Mouse (Mus musculus) spleen, postnatal 10 days (tissue): ENCODE data around the gene Thyn1.

Source experiments
- DNase-seq, 2 experiments: peaks; one replicate each; pipeline ENCODE4 v3.0.0; 2021 to 2022; ENCODE audit warnings: low spot score in 2 of 2

Gene Thyn1

GRCm38 (mm10) chr9:26999461-27000395, at the start of gene Thyn1, which contains the start of gene Acad8:
TSS of gene Thyn1 (plus strand) at chr9:26999710.
TSS of gene Acad8 (minus strand) at chr9:26999566.
- DNase-seq, result peak; percentile 75 to 94

GRCm38 (mm10) chr9:26977754-26978153, 21.8 kb upstream of the Thyn1 start:
- no peak for DNase-seq

GRCm38 (mm10) chr9:26978776-26979175, 20.7 kb upstream of the Thyn1 start:
- DNase-seq, result no peak

DNA sequence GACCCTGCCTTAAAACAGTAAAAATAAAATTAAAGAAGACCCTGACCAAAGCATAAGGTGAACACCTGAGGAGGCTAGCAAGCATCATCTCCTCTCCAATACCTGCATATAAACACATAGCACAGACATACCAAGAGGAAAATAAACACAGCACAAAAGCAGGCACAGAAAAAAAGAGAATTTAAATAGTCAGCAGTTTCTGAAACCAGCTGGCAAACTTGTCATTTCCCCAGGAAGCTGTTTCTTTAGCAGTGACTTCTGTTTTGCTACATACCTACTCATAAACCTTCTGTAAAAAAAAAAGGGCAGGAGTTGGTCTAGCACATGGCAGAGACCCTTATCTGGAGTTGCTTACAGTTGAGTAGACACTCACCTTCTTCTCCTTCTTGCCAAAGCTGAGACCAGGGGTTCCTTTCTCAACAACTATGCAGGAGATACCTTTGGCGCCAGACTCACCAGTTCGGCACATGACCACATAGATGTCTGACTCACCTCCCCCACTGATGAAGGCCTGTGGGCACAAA, 14.4 kb upstream of the Thyn1 start:
- no peak for DNase-seq

GRCm38 (mm10) chr9:26985668-26986277, 13.7 kb upstream of the Thyn1 start:
- no peak for DNase-seq

DNA sequence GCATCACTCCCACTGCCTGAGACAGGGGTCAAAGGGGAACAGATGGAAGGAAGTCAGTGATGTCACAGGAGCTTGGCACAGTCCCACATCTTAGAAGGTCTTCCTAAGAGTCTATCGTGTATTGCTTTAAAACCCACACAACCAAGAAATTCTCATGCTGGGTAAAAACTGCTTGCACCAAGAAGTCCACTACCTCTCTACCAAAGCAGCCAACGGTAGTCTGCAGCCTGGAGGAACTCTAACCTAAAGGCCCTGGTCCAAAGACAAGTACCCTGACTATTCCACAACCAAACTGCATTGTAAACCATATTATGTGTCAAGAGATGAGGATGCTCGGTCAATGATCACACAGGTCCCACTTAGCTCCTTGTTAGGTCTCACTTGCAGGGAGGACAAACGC, 9.3 kb upstream of the Thyn1 start:
- no peak for DNase-seq

- DNase-seq, result no peak
These were observed 6.4 kb upstream of the Thyn1 start for GRCm38 (mm10) chr9:26993118-26993517.

DNA sequence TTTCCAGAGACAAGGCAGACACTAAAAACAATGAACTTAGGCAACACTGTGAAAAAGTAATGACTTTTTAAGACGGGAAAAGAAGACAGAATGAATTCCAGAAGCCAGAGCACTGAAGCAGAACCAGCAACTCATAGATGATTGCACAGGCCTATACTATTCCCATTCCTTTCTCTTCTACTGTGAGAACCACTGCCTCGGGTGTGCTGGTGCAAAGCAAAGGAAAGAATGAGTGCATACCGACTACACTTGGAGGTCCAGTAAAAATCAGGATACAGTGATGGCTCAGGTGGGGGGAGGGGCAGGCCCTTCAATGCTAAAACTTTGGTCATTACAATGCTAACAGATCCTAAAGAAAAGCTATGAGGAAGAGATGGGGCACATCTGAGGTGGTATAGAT, 5.6 kb upstream of the Thyn1 start:
- no peak for DNase-seq

- no peak for DNase-seq
These were observed 2.4 kb upstream of the Thyn1 start for GRCm38 (mm10) chr9:26997062-26997461.

- no peak for DNase-seq
These were observed 2.0 kb upstream of the Thyn1 start for GRCm38 (mm10) chr9:26997501-26997900.

DNA sequence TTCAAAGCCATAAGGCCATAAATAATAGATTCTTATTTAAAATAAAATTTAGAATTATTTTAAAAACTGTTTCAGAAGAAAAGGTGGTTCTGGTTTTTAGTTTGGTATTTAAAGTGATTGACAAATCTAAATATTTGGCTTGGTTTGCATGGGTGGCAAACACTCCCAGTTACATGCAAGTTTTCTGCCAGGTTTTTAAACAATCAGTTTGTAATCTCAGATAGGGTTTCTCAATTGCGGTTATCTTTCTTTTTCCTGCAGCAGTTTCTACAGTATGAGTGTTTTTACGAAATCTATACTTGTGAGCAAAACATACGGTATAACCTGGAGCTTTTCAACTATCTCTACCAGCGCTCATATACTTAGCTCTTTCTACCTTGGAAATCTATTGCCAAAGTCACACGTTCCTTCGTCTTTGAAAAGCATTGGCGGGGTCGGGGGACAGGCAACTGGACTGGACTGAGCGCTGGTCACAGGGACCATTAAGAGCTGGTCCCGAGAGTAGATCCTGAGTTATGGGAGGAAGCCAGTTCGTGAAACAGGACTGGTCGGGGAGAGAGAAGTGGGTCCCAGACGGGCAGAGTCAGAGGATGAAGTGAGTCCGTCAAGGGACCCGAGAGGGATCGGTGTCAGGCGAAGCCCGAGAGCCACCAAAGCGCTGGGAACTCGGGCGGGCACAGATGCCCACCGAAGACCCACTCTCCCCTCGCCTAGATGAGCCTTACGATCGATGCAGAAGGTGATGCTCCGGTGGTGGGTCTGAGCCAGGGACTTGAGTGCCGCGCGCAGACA, 645 bp upstream of the Thyn1 start:
- DNase-seq, result no peak

- no peak for DNase-seq
These were observed 5.7 kb downstream of the Thyn1 start for GRCm38 (mm10) chr9:27005231-27005630.

- no peak for DNase-seq
These were observed 6.4 kb downstream of the Thyn1 start for GRCm38 (mm10) chr9:27005933-27006332.

- DNase-seq, result no peak
These were observed 7.4 kb downstream of the Thyn1 start for GRCm38 (mm10) chr9:27006866-27007265.

DNA sequence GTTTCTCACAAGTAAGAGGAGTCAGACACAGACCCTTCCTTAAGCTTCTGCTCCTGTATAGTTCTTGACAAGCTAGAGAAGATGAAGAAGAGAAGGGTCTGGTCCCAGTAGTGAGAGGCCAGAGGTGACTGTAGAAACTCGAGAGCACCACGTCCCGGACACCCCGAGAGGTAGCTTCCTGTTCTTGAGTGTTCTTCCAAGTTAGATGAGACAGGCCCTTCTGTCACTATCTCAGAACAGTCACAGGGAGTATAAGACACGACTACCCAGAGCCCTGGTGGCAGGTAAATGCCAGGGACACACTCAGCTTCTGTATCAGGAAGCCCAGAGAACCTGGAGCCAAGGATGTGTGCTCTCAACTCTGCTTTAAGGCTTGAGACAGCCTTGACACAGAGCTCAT, 9.7 kb downstream of the Thyn1 start:
- no peak for DNase-seq

GRCm38 (mm10) chr9:27011572-27011971, 12.1 kb downstream of the Thyn1 start:
- no peak for DNase-seq

- DNase-seq, result peak in 1 of 2 experiments; percentile 38
These were observed 19.5 kb downstream of the Thyn1 start for GRCm38 (mm10) chr9:27018961-27019360.

DNA sequence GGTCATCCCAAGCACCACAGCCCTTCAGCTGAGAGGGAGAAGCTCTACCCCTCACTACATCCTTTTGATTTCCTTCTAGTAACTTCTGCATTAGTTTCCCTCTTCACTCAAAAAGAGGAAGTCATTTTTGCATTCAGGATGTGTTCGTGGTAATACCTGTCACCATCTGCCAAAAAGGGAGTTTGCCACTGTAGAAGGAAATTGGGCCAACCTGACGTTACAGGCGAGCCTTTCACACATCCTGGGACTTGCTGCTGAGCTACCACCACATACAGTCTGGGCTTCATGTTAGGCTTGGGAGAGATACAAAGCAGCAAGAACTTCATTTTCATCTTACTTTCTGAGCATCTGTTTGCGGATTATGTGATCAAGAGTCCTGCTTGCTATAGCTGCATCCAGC, 24.2 kb downstream of the Thyn1 start:
- no peak for DNase-seq

DNA sequence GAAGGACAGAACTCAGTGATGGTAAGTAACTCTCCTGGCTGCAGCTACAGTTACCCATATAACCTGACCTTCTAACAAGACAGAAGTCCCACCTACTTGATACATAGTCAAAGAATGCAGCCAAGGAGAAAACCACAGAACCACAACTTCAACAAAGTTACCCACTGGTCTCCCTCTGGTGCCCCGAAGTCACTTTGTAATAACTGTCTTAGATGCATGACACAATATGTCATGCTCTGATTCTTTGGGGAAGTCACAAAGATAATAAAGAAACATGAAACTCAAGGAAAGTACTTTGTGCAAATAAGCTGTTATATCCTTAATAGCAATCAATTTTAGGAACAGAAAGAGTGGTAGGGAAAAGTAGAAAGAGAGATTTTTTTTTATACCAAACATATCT, 27.2 kb downstream of the Thyn1 start:
- DNase-seq, result peak in 1 of 2 experiments; percentile 35

DNA sequence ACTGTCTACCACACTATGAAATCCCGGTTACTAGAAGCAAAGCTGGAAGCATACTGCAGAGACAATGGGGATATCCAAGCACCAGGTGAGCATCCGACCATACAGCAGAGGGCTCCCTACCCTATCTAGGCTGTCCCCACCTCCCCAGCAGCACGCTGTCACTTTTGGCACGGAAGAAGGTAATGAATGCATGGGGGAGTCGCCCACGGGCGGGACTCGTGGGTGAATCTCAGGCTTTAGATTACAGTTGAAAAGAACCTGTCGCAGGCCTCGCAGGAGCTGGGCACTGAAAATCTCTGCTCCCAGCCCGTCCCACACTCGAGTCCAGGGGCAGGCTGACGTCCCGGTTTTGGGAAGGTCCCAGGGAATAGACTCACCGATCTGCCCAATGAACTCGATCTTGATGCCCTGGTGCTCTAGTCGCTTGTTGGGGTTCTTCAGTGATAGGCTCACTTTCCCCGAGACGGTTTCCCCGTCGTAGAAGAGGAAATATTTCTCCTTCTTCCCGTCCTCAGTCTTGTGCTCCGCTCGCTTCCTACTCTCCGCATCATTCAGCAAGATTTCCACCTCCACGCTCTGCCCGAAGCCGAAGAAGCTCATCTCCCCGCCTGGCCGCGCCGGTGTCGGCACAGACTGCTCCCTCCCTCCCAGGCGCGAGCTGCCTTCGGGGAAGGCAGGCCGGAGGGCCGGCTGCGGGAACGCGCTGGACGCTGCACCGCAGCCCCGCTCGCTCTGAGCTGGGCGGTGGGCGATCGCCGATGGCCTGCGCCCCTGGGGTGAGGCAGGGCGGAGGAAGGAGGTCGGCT, 29.7 kb downstream of the Thyn1 start:
- DNase-seq, result peak; percentile 61 to 74
